Mouse (Mus musculus) hindbrain, embryonic 15.5 days (tissue): Measurements from ENCODE around the gene Btbd3. TPM values are rescaled to one million over a fixed set of nuclear protein-coding genes. Genes with fewer than 3 reads are reported as not detected.

Experiments used
- ATAC-seq: fragments of 200-750 bp; cut with Nextera tagmentation; 2 replicates; pipeline ENCODE4 v1.8.0; 2017; ENCODE audit warnings: low read depth, moderate number of reproducible peaks, moderate TSS enrichment; ENCODE audit not compliant: low FRiP score
- H3K27ac ChIP-seq: fragments of 300-500 bp; sonication (generic); replicated peaks from 2 replicates; pipeline ENCODE4 v1.5.1; 2015; ENCODE audit warnings: mild to moderate bottlenecking, inconsistent platforms
- H3K27me3 ChIP-seq: fragments of 300-500 bp; sonication (generic); 2 replicates; pipeline ENCODE4 v1.6.1; 2015; ENCODE audit warnings: control low read depth, inconsistent platforms
- H3K36me3 ChIP-seq: fragments of 300-500 bp; sonication (generic); 2 replicates; pipeline ENCODE4 v1.6.1; 2015; ENCODE audit warnings: control low read depth, inconsistent platforms
- H3K4me1 ChIP-seq: fragments of 300-500 bp; sonication (generic); replicated peaks from 2 replicates; pipeline ENCODE4 v1.6.1; 2015; ENCODE audit warnings: control low read depth, inconsistent platforms
- H3K4me2 ChIP-seq: fragments of 300-500 bp; sonication (generic); 2 replicates; pipeline ENCODE4 v1.6.1; 2015; ENCODE audit warnings: moderate library complexity, mild to moderate bottlenecking, inconsistent platforms
- H3K4me3 ChIP-seq: fragments of 300-500 bp; sonication (generic); 2 replicates; pipeline ENCODE4 v1.5.1; 2015; ENCODE audit warnings: mild to moderate bottlenecking, inconsistent platforms
- H3K9ac ChIP-seq: fragments of 300-500 bp; sonication (generic); 2 replicates; pipeline ENCODE4 v1.6.1; 2015; ENCODE audit warnings: inconsistent platforms
- H3K9me3 ChIP-seq: fragments of 300-500 bp; sonication (generic); 2 replicates; pipeline ENCODE4 v1.6.1; 2016; ENCODE audit warnings: control low read depth, inconsistent platforms
- WGBS: fragments of 180-500 bp; shearing (Covaris S2); methylation state at CpG from one replicate; pipeline ENCODE4 v1.1.7; 2015; 5-methylcytosine and 5-hydroxymethylcytosine counted together
- polyA plus RNA-seq: library from polyadenylated mRNA; unstranded; fragments of >200 nt; fragmentation: Nextera tagmentation; extraction: Ambion mirVana; gene quantifications from 2 replicates; pipeline ENCODE4 v1.2.1, GENCODE M21; 2015

Gene Btbd3
- polyA plus RNA-seq, 1 experiment from 2014 or later: 36.7 TPM

DNA sequence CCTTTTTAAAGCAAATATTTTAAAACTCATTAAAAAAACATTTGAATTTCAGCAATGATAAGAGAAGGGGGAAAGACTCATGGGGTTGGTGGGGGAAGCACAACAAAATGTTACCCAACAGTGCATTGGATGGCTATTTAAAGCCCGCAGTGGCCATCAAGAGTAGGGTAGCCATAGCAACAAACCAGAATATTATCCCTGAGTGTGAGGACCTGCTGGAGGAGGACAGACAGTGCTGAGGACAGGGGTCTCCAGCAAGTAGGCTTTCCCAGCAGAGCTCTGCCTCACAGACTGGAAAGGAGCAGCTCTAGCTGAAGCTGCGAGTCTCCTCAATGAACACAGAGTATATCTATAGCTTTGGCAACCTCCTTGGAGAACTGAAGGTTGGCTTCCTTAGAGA is 331.0 kb downstream of the Btbd3 start:
- no peak overlapping the region for H3K27ac ChIP-seq
- no peaks in the 10 kb centered on the region for H3K27me3 ChIP-seq
- no peak for ATAC-seq

DNA sequence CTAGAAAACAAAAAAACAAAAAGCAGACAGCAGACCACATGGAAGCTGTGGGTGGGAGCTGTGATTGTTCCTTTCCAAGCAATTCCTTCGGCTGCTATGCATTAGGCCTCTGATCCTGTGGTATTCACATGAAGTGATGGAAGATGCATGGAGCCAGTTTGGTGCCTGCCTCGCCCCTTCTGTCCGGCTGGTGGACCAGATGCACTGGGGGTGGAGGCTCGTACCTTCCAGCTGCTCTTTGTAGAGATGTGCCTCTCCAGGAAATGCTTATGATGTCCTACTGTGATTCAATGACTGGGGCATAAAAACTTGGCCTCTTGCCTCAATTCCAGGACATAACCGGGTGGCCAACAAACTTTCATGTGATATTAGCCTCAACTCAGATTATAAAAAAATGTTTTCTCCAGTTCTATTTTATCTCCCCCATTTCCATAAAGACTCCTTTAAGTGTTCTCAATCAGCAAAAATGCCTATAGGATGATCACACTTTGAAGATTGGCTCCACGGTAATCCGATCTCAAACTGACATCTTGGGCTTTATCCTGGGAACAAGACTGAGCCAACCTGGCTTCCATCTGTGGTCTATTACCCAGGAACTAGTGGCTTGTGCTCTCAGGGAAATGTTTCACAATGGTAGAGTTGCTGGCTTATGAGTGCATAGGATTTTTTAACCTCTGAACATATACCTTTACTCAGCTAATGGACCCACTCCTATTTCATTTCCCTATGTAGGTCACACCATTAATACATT is 331.6 kb downstream of the Btbd3 start:
- no peak overlapping the region for H3K27ac ChIP-seq
- 82% methylated on average over 7 of the region's 7 CpGs for WGBS
- 0 out of 2 replicates have a peak, but pooled peaks have one; percentile 56 for ATAC-seq

More for the DNA sequence above, 331.0 kb downstream of the Btbd3 start:
- Histone ChIP-seq H3K9ac (no peak overlapping the region), H3K36me3 (no peaks in the 10 kb centered on the region), H3K9me3 (no peaks in the 10 kb centered on the region), H3K4me3 (no peak overlapping the region), H3K4me2 (no peak overlapping the region), H3K4me1 (no peaks in the 10 kb centered on the region)
- WGBS: 78% methylated on average over 2 of the region's 2 CpGs

DNA sequence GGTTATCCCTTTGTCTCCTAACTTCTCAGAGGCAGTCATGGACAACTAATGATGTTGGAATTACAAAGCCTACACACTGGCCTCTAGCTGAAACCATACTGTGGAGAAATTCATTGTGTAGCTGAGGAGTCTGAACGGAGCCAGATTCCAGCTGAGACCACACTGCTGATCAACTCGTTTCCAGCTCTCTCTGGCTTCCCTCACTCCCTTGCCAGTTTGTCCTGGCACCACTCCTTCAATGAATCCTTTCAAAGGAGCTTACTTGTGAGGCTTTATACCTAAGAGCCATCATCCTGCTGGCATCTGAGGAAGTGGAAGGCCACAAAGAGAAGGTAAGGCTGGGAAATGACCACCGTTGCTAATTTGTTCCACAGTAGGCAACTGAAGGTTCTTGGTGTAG is 332.7 kb downstream of the Btbd3 start:
- ATAC-seq: peak; percentile 73
- Histone ChIP-seq H3K4me3 (no peak overlapping the region), H3K9me3 (no peaks in the 10 kb centered on the region), H3K27me3 (no peaks in the 10 kb centered on the region), H3K9ac (no peak overlapping the region), H3K36me3 (no peaks in the 10 kb centered on the region), H3K4me2 (no peak overlapping the region), H3K27ac (no peak overlapping the region), H3K4me1 (no peaks in the 10 kb centered on the region)
- 57% methylated on average over 3 of the region's 3 CpGs for WGBS

More for the DNA sequence above, 331.6 kb downstream of the Btbd3 start:
- no peak overlapping the region for H3K4me3 ChIP-seq
- no peaks in the 10 kb centered on the region for H3K36me3 ChIP-seq
- no peaks in the 10 kb centered on the region for H3K27me3 ChIP-seq
- no peak overlapping the region for H3K4me2 ChIP-seq
- no peaks in the 10 kb centered on the region for H3K9me3 ChIP-seq
- H3K4me1 ChIP-seq: no peaks in the 10 kb centered on the region
- no peak overlapping the region for H3K9ac ChIP-seq

DNA sequence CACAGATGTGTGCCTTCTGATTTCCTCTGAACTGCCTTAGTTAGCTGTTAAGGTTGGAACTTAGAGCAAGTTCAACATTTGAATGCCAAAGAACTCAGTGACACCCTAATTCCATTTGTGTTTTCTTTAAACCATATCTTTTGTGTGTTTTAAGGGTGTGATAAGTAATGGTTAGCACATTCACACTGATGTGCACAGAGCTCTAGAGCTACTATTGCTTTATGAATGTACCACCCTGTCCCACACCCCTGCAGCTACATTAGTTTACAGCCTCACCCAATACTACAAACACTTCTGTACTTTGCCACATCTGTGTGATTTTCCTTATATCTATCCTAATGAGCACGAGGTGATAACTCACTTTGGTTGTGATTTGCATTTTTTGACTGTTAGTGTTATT is 333.9 kb downstream of the Btbd3 start:
- WGBS: 83% methylated on average over 1 of the region's 1 CpGs

DNA sequence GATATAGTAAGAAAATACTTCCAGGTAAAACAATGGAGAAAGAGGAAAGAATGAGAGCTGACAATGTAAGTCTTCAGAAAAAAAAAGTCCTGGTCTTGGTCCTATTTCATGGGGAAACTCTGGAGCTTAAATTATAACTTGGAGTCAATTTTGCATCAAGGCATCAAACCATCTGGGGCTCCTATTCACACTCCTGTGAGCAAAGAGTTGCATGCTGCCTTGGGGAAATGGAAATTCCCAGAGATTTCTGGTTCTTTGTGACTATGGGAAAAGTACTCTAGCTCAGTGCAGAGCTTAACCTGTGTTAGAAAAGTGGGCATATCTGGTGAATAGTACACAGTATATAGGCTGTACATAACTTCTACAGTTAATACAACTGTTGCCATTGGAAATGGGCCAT is 356.0 kb downstream of the Btbd3 start:
- H3K27ac ChIP-seq: no peak overlapping the region
- ATAC-seq: no peak
- no peaks in the 10 kb centered on the region for H3K9me3 ChIP-seq
- H3K4me1 ChIP-seq: no peaks in the 10 kb centered on the region
- H3K36me3 ChIP-seq: no peaks in the 10 kb centered on the region
- no peak overlapping the region for H3K9ac ChIP-seq
- no peaks in the 10 kb centered on the region for H3K27me3 ChIP-seq
- H3K4me2 ChIP-seq: no peak overlapping the region
- H3K4me3 ChIP-seq: no peak overlapping the region

More for the DNA sequence above, 333.9 kb downstream of the Btbd3 start:
- no peak for ATAC-seq
- Histone ChIP-seq H3K9me3 (no peaks in the 10 kb centered on the region), H3K4me2 (no peak overlapping the region), H3K27ac (no peak overlapping the region), H3K9ac (no peak overlapping the region), H3K4me3 (no peak overlapping the region), H3K27me3 (no peaks in the 10 kb centered on the region), H3K36me3 (no peaks in the 10 kb centered on the region), H3K4me1 (no peaks in the 10 kb centered on the region)

DNA sequence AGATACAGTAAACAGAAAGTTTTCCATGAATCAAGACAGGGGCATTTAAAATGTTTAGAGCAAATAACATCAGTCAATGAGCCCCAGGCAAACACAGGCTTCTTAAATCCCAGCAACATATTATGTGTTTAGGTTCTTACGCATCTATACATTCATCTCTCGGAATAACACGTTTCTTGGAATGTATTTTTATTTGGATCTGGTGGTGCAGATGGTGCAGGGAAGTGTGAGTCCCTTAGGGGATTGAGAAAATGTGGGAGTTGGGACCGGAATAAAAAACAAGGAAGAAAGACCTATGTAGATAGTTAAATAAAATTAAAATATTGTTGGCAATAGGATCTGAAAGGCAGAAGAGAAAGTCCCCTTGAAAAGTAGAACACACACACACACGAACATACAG is 361.1 kb downstream of the Btbd3 start:
- Histone ChIP-seq H3K4me1 (no peaks in the 10 kb centered on the region), H3K9ac (no peak overlapping the region), H3K36me3 (no peaks in the 10 kb centered on the region), H3K27me3 (no peaks in the 10 kb centered on the region), H3K9me3 (no peaks in the 10 kb centered on the region), H3K27ac (no peak overlapping the region), H3K4me2 (no peak overlapping the region), H3K4me3 (no peak overlapping the region)
- WGBS: 85% methylated on average over 5 of the region's 5 CpGs
- ATAC-seq: no peak
